Mouse (Mus musculus) bone marrow macrophage, adult 2 months (primary cell): ENCODE data around the gene Baz2b.

ENCODE experiments used
- CTCF ChIP-seq: IDR thresholded peaks from 2 replicates; pipeline ENCODE4 v1.5.1; 2012; ENCODE audit warnings: low read depth, mild to moderate bottlenecking, low read length, moderate library complexity
- POLR2A ChIP-seq: IDR thresholded peaks from 2 replicates; pipeline ENCODE4 v1.6.1; 2012; ENCODE audit warnings: mild to moderate bottlenecking, low read depth, low read length, borderline replicate concordance

- TF ChIP-seq CTCF (no peak), POLR2A (no peak)
These were observed 258.5 kb downstream of the Baz2b start for GRCm38 (mm10) chr2:59951127-59951526.
